Mouse (Mus musculus): ENCODE data around the gene Rapgef2. TPM values are rescaled to one million over a fixed set of nuclear protein-coding genes. Genes with fewer than 3 reads are reported as not detected.

Gene Rapgef2
- total RNA-seq, 2 experiments from 2014 or later, result 33.2 to 35.3 TPM

GRCm38 (mm10) chr3:79285097-79285675, 1.1 kb downstream of the Rapgef2 start:
- DNase-seq (ENCODE audit: low spot score in 2 of 2), result no peak

DNA sequence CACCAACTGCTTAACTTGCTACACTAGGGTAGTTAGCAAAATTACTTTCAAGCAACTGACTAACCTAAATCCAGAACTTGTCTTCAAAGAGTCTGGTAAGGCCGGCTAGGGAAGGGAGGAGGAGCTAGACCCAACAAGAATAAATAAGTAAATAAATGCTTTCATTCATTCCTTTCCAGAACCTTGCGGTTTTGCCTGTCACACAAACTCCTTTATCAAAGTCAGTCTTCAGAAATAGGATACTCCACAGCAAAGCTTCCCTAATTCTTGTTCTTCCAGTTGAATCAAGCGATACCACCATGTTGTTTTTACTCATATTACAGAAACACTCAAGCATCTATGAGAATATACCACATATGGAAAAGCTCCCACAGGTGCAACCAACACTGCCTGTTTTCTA, 2.3 kb downstream of the Rapgef2 start:
- DNase-seq (ENCODE audit: low spot score in 2 of 2), result no peak

DNA sequence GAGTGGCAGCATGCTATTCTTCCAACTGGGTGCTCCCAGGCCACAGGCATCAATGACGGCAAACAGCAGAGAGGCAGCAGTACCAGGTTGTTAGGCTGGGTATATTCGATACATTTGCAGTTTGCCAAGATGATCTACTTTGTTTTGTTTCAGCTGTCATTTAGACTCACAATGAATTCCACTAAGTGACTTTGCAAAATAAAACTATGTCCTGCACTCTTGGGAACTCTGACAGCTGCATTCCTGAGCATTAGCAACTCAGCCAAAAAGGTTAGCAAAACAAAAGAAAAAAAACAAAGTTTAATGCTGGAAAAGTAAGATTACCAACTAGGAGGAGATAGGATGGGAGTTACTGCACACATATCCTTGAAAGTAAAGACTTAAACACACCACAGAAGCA, 3.3 kb downstream of the Rapgef2 start:
- no peak for DNase-seq (ENCODE audit: low spot score in 2 of 2)

- no peak for DNase-seq (ENCODE audit: low spot score in 2 of 2)
Observed at GRCm38 (mm10) chr3:79275856-79276645, 10.3 kb downstream of the Rapgef2 start.

DNA sequence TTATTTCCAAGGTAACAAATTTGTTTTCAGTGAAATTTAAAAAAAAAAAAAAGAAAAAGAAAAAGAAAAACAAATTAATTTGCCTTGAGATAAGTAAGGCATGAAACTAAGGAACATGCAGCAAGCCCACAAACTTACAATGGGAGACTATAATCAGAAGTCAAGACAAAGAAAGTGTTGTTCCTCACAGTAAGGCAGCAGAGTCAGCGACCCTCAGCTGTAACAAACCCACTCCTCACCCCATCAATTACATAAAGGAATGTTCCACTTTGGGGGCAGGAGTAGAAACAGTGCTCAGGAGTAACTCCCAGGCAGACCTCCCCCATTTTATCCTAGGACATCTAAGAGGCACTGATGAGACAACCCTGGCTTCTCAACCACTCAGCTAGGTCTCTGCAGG, 13.0 kb downstream of the Rapgef2 start:
- no peak for DNase-seq (ENCODE audit: low spot score in 2 of 2)

- DNase-seq (ENCODE audit: low spot score in 2 of 2), result no peak
Observed at GRCm38 (mm10) chr3:79272939-79273338, 13.4 kb downstream of the Rapgef2 start.

DNA sequence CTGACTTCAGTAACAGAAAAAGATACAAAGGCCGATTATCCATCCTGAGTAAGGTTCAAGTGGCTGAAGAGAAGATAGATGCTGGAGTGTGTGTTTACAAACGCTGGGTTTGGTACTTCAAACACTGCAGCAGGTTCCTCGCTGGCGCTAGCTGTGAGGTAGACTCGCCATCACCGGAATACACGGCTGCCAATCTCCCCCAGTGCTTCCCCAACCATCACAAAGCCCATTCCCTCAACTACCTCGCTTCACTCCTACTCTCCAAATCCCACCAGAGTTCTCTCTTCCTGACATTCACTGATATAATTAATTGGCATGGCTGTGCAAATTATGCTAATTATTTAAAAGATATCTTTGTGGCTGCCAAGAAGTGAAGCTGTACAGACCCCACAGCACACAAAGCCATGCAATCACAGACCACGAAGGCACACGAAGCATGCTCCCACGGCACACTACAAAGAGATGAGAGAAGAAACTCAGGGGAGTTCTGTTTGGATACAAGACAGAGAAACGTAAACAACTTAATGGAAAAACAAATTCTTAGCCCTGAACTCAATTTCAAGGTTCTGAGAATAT, 15.2 kb downstream of the Rapgef2 start:
- no peak for DNase-seq (ENCODE audit: low spot score in 2 of 2)

GRCm38 (mm10) chr3:79269872-79270271, 16.4 kb downstream of the Rapgef2 start:
- DNase-seq (ENCODE audit: low spot score in 2 of 2), result no peak

GRCm38 (mm10) chr3:79266976-79267375, 19.3 kb downstream of the Rapgef2 start:
- no peak for DNase-seq (ENCODE audit: low spot score in 2 of 2)

DNA sequence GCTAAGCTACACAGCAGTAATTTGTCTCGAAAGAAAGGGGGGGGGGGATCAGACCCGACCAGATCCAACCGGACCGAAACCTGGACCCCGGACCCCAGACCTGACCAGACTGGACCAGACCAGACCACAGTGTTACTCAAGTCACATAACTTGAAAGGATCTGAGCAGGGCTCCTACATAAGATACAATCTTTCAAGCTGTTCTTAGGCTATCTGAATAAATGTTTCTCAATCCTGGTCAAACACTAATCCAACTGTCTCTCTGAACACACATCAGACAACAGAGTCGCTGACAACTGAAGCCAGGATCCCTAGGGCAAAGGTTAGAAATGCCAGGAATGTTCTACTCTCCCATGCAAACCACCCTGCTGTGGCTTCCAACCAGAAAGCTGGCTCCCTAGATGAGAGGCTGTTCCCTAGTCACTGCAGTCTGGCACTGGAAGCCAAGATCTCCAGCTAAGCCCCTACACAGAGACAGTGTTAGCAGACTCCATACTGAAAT, 24.5 kb downstream of the Rapgef2 start:
- DNase-seq (ENCODE audit: low spot score in 2 of 2), result no peak

- no peak for DNase-seq (ENCODE audit: low spot score in 2 of 2)
Observed at GRCm38 (mm10) chr3:79254023-79254422, 32.3 kb downstream of the Rapgef2 start.

DNA sequence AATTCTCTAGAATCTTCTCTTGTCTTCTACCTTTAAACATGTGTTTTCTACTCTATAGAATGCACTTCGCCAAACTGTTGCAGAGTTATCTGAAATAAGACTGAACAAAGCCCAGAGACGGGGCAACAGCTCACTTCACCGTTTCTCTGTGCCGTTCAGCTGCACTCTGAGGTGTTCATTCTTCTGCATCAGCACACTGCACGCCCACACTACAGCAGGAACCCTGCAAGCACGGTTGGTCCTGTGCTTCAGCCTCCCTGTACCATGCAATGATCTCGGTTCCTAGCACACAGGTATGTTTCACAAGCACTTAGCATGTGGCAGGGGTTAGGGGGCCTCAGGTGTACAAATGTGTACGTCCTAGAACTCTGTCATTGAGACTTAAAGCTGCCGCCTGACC, 32.9 kb downstream of the Rapgef2 start:
- DNase-seq (ENCODE audit: low spot score in 2 of 2), result no peak

DNA sequence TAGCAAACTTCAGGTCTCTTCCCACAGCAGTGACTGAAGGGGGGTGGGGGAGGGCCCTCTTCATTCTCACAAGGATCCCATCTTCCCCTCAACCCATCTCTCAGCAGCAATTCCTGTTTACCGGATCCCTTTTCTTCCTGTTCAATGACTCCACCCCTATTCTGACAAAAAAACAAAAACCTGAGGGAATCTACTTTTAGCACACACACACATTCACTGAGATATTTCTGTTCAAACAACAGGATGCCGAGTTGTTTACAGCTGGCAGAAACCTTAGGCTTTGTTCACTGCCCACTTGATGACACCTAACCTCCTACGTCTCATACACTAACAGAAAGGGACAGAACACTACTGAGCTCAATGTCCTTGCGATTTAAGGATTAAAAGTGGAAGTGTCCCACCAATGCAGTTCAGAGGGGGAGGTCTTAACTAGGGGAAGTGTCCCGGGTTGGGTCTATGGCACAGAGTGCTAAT, 33.4 kb downstream of the Rapgef2 start:
- DNase-seq (ENCODE audit: low spot score in 2 of 2), result no peak

- DNase-seq (ENCODE audit: low spot score in 2 of 2), result no peak
Observed at GRCm38 (mm10) chr3:79249955-79250354, 36.4 kb downstream of the Rapgef2 start.

GRCm38 (mm10) chr3:79248659-79249235, 37.6 kb downstream of the Rapgef2 start:
- DNase-seq (ENCODE audit: low spot score in 2 of 2), result no peak

- DNase-seq (ENCODE audit: low spot score in 2 of 2), result no peak
Observed at GRCm38 (mm10) chr3:79248208-79248607, 38.1 kb downstream of the Rapgef2 start.

DNA sequence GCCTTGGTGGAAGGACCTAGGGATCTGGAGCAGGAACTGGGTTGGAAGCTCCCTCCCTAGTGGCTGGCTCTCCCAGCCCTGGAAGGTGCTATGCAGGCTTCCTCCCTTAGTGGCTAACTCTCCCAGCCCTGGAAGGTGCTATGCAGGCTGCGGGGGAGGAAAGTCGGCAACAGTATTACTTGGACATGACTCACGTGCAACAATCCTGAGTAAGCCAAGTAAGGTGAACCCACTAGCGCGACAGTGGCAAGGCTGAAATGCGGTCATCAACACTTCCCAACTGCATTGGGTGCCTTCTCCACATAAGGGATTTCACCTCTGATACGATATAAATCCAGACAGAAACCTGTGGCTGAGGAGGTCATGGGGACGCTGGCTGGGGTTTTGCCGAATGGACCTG, 42.0 kb downstream of the Rapgef2 start:
- DNase-seq (ENCODE audit: low spot score in 2 of 2), result no peak

DNA sequence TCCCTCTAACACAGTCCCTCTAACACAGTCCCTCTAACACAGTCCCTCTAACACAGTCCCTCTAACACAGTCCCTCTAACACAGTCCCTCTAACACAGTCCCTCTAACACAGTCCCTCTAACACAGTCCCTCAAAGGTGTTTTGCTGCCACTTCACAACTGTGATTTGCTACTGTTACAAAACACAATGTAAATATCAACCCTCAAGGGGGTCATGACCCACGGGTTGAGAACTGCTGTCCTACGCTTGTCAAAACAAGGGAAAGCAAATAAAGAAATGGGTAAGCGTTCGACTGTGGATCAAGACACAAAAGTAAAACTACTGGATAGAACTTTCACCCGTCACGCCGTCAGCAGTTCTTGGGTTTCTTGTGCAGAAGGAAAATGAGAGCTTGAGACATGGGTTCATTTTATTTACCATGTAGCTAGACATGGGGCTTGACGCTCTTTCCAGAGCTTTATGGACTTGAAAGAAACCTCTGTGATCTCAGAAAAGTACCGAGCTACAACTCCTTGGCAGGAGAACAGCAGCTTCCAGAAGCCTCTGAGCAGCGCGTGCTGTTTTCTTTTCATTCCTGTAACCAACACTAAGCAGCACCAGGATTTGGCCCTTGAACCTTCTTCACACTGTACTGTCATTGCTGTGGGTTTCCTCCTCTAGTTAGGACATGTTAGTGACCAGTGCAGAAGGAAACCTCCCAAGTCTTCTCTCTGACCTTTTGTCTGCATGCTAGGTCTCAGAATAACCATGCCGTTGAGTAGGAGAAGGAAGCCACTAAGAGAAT, 43.2 kb downstream of the Rapgef2 start:
- DNase-seq (ENCODE audit: low spot score in 2 of 2), result no peak

DNA sequence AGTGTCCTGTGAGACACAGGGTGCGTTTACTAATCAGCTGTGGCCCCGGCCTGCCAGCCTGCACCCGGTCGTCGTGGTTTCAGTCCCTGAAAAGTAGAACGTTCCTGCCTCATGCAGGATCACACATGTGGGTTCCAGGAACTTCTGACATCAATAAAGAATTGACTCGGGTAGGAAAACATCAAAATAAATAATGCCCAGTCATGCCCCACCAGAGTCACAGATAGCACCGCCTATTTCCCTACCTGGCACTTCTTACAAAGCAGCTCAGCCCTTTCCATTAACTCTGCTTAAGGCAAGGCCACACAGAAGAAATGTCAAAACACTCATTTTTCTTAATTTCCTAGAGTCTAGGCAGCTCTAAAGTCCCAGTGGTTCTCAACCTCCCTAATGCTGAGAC, 44.0 kb downstream of the Rapgef2 start:
- no peak for DNase-seq (ENCODE audit: low spot score in 2 of 2)

- no peak for DNase-seq (ENCODE audit: low spot score in 2 of 2)
Observed at GRCm38 (mm10) chr3:79239066-79239462, 47.3 kb downstream of the Rapgef2 start.

DNA sequence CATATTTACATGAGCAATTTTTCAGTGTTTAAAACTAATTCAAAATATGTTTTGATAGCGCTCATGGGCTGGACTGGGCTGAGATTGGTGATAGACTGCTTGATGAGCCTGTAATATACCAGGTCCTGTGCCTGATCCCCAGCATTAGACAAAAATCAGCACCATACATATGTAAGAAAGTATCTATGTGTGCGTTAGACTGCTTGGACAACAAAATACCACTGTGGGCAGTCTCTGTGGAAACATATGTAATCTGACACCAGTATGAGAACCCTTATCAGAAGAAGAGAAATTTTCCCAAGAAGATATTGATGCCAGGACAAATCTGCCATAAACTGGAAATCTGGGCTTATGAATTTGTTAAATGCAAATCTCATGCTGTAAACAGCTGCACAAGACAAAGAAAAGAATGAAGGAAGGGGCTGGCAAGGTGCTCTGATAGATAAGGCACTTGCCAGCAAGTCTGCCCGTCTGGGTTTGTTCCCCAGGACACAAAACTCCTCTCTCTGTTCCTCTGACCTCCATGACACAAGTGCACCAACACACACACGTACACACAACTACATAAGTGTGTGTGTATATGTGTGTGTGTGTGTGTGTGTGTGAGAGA, 47.8 kb downstream of the Rapgef2 start:
- no peak for DNase-seq (ENCODE audit: low spot score in 2 of 2)
